Mouse (Mus musculus): ENCODE data around the gene Hoxa10.

- TF ChIP-seq CTCF (IDR thresholded peaks at IDR 0.05; ENCODE audit: borderline replicate concordance, insufficient read depth, low read depth, low read length) (no peak), POLR2A (IDR thresholded peaks at IDR 0.05; ENCODE audit: borderline replicate concordance, insufficient read depth, low read length) (no peak)
Observed at GRCm38 (mm10) chr6:52220865-52221310, 19.8 kb downstream of the Hoxa10 start.
